Mouse (Mus musculus) ovary, adult 18-20 months (tissue): ENCODE data around the gene Dip2c.

Source experiments
- DNase-seq: peaks from one replicate; pipeline ENCODE4 v3.0.0; 2022; ENCODE audit warnings: low spot score, mixed read lengths

The Dip2c gene

GRCm38 (mm10) chr13:9424434-9424833 lies 148.1 kb downstream of the Dip2c start:
- DNase-seq, result no peak

GRCm38 (mm10) chr13:9426267-9426666 lies 149.9 kb downstream of the Dip2c start:
- DNase-seq, result no peak

GRCm38 (mm10) chr13:9426779-9427178 lies 150.5 kb downstream of the Dip2c start:
- DNase-seq, result no peak

GRCm38 (mm10) chr13:9429884-9430283 lies 153.6 kb downstream of the Dip2c start:
- DNase-seq, result no peak

GRCm38 (mm10) chr13:9430724-9431123 lies 154.4 kb downstream of the Dip2c start:
- no peak for DNase-seq

GRCm38 (mm10) chr13:9431441-9431840 lies 155.1 kb downstream of the Dip2c start:
- no peak for DNase-seq

GRCm38 (mm10) chr13:9443066-9443465 lies 166.7 kb downstream of the Dip2c start:
- no peak for DNase-seq

- DNase-seq, result no peak
These were observed 169.4 kb downstream of the Dip2c start for GRCm38 (mm10) chr13:9445533-9446294.

- DNase-seq, result no peak
These were observed 170.3 kb downstream of the Dip2c start for GRCm38 (mm10) chr13:9446448-9447115.

GRCm38 (mm10) chr13:9450276-9450675 lies 173.9 kb downstream of the Dip2c start:
- no peak for DNase-seq

- no peak for DNase-seq
These were observed 175.6 kb downstream of the Dip2c start for GRCm38 (mm10) chr13:9451952-9452351.

GRCm38 (mm10) chr13:9454426-9455177 lies 178.3 kb downstream of the Dip2c start:
- DNase-seq, result no peak

GRCm38 (mm10) chr13:9455979-9456378 lies 179.7 kb downstream of the Dip2c start:
- DNase-seq, result no peak

- no peak for DNase-seq
These were observed 181.3 kb downstream of the Dip2c start for GRCm38 (mm10) chr13:9457420-9458308.

- DNase-seq, result no peak
These were observed 188.1 kb downstream of the Dip2c start for GRCm38 (mm10) chr13:9464457-9464856.

GRCm38 (mm10) chr13:9467216-9467615 lies 190.9 kb downstream of the Dip2c start:
- no peak for DNase-seq

GRCm38 (mm10) chr13:9473383-9473782 lies 197.1 kb downstream of the Dip2c start:
- no peak for DNase-seq

GRCm38 (mm10) chr13:9481722-9482121 lies 205.4 kb downstream of the Dip2c start:
- no peak for DNase-seq

- DNase-seq, result no peak
These were observed 213.4 kb downstream of the Dip2c start for GRCm38 (mm10) chr13:9489696-9490095.

- no peak for DNase-seq
These were observed 218.4 kb downstream of the Dip2c start for GRCm38 (mm10) chr13:9494726-9495125.

GRCm38 (mm10) chr13:9504118-9504856 lies 228.0 kb downstream of the Dip2c start:
- DNase-seq, result no peak
